Mouse (Mus musculus) intestine, embryonic 14.5 days (tissue): ENCODE measurements around the gene Cyb5d1. TPM values are rescaled to one million over a fixed set of nuclear protein-coding genes. Genes with fewer than 3 reads are reported as not detected.

Experiments
- ATAC-seq: fragments of 200-750 bp; cut with Nextera tagmentation; replicated peaks from 2 replicates; pipeline ENCODE4 v1.8.0; 2017; ENCODE audit warnings: low read depth, moderate number of reproducible peaks, moderate TSS enrichment, moderate library complexity; ENCODE audit not compliant: low FRiP score, low TSS enrichment
- DNase-seq: peaks from one replicate; pipeline ENCODE4 v3.0.0-alpha.2; 2018; ENCODE audit warnings: low spot score
- H3K27ac ChIP-seq: fragments of 300-500 bp; sonication (generic); 2 replicates; pipeline ENCODE4 v1.5.1; 2014; ENCODE audit warnings: low read depth, mild to moderate bottlenecking, control low read depth
- H3K27me3 ChIP-seq: fragments of 300-500 bp; sonication (generic); replicated peaks from 2 replicates; pipeline ENCODE4 v1.6.1; 2014; ENCODE audit warnings: low read length, control low read depth; ENCODE audit not compliant: control insufficient read depth, insufficient read depth
- H3K36me3 ChIP-seq: fragments of 300-500 bp; sonication (generic); 2 replicates; pipeline ENCODE4 v1.6.1; 2014; ENCODE audit warnings: low read length, control low read depth; ENCODE audit not compliant: control insufficient read depth, insufficient read depth
- H3K4me1 ChIP-seq: fragments of 300-500 bp; sonication (generic); replicated peaks from 2 replicates; pipeline ENCODE4 v1.6.1; 2014; ENCODE audit warnings: low read length, control low read depth, mixed read lengths; ENCODE audit not compliant: control insufficient read depth, insufficient read depth
- H3K4me2 ChIP-seq: fragments of 300-500 bp; sonication (generic); 2 replicates; pipeline ENCODE4 v1.6.1; 2014; ENCODE audit warnings: low read length
- H3K4me3 ChIP-seq: fragments of 300-500 bp; sonication (generic); 2 replicates; pipeline ENCODE4 v1.5.1; 2014; ENCODE audit warnings: low read depth, low read length, control low read depth, mixed read lengths
- H3K9ac ChIP-seq: fragments of 300-500 bp; sonication (generic); 2 replicates; pipeline ENCODE4 v1.6.1; 2014; ENCODE audit warnings: mild to moderate bottlenecking, low read length
- H3K9me3 ChIP-seq: fragments of 300-500 bp; sonication (generic); 2 replicates; pipeline ENCODE4 v1.6.1; 2016; ENCODE audit warnings: low read length, control low read depth; ENCODE audit not compliant: control insufficient read depth
- WGBS: fragments of 180-500 bp; shearing (Covaris S2); extraction: QIAGEN DNeasy Blood & Tissue Kit; methylation state at CpG from one replicate; pipeline ENCODE4 v1.1.7; 2014; 5-methylcytosine and 5-hydroxymethylcytosine counted together
- polyA plus RNA-seq: library from polyadenylated mRNA; unstranded; fragments of >200 nt; fragmentation: Nextera tagmentation; extraction: Ambion mirVana; gene quantifications from 2 replicates; pipeline ENCODE4 v1.2.1, GENCODE M21; 2014

The Cyb5d1 gene
- polyA plus RNA-seq, 1 experiment from 2014 or later = 23.8 TPM

- H3K4me1 ChIP-seq = peaks cover 32% of the 10 kb centered on the region
- ATAC-seq = peak; percentile 61
- peaks cover 58% of the 10 kb centered on the region for H3K36me3 ChIP-seq
Measured at GRCm38 (mm10) chr11:69408541-69409377, 13.3 kb upstream of the Cyb5d1 start.

DNA sequence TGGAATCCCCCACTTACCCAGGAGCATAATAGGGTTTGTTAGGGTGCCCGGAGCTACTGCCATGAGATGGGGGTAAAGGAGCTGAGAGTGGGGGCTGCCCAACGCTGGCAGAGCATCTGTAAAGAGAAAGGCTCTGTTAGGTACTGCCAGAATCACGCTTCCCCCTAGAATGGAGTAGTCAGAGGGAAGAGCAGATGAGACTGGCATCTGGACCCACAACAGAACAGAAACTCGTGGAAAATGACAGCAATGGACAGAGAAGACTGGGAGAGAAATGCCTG is 12.2 kb upstream of the Cyb5d1 start:
- no peak overlapping the region for H3K27ac ChIP-seq
- peak overlapping the region; percentile 8; the same call in 1 of the 2 replicates for H3K9ac ChIP-seq
- WGBS = 83% methylated on average over 4 of the region's 4 CpGs
- H3K4me1 ChIP-seq = peaks cover 21% of the 10 kb centered on the region
- H3K4me3 ChIP-seq = no peak overlapping the region
- peaks cover 58% of the 10 kb centered on the region for H3K36me3 ChIP-seq
- H3K4me2 ChIP-seq = no peak overlapping the region; the same call in 1 of the 2 replicates
- ATAC-seq (no peak), DNase-seq (no peak)
- H3K9me3 ChIP-seq = no peaks in the 10 kb centered on the region
- H3K27me3 ChIP-seq = no peaks in the 10 kb centered on the region

More at GRCm38 (mm10) chr11:69408541-69409377, 13.3 kb upstream of the Cyb5d1 start:
- under 1% methylated on average over 33 of the region's 33 CpGs for WGBS
- Histone ChIP-seq H3K27me3 (no peaks in the 10 kb centered on the region), H3K4me3 (peak overlapping the region; percentile 68), H3K27ac (peak overlapping the region; percentile 98), H3K9me3 (no peaks in the 10 kb centered on the region), H3K4me2 (peak overlapping the region; percentile 85), H3K9ac (peak overlapping the region; percentile 77)
- peak; percentile 90 for DNase-seq

DNA sequence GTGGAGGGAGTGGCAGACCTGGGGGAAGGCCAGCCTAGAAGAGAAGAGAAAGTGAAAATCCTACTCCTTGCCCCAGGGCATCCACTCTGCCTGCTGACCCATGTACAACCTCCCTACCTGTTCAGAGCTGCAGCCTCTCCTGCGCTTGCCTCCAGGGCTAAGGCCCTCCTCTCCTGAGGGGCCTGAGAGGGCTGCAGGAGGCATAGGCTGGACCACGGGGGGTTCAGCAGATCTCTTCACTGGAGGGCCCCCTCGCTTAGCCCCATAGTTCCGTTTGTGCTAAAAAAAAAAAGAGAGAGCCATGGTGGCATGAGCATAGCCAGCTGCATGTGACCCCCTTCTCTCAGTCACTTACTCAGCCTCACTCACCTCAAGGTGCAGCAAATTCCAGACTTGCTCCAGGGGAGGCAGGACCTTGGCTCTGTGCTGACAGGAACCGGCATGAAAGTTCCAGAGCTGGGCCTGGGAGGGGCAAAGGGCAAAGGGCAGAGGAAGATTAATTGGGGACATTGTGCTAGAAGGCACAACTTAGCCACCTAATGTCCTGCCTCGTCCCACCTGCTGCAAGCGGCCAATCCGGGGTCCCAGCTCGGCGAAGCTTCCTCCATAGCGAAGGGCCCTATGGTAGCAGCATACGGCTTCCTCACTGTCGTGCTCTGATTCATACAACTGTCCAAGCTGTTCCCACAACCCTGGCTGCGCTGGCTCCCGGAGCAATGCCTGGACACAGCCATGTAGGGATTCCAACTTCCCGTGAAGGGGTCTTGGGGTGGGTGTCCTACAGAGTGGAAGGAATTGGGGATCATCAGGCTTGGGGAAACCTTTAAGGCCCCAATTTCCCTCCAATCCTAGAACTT is 11.7 kb upstream of the Cyb5d1 start:
- Histone ChIP-seq H3K4me3 (no peak overlapping the region), H3K27ac (no peak overlapping the region), H3K4me2 (no peak overlapping the region), H3K9me3 (no peaks in the 10 kb centered on the region), H3K4me1 (peaks cover 17% of the 10 kb centered on the region), H3K27me3 (no peaks in the 10 kb centered on the region), H3K36me3 (peaks cover 60% of the 10 kb centered on the region), H3K9ac (no peak overlapping the region)
- WGBS = 90% methylated on average over 15 of the region's 16 CpGs
- DNase-seq (no peak), ATAC-seq (no peak)

DNA sequence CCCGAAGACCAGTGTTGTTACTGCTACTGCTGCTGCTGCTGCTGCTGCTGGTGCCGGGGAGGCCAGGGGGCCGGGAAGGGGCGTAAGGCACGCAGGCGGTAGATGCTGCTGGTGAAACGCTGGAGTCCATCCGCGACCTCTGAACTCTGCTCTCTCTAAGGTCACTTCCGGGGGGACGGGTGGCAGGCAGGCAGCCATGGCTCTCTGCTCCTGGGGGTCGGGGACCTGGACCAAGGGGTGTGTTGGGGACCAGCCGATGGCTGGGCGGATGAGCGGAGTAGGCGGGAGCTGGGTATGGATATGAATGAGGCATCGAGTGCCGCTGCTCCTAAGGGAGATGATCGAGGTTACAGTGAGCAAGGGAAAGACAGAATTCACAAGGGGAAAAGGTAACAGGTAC is 10.9 kb upstream of the Cyb5d1 start:
- H3K27me3 ChIP-seq = no peaks in the 10 kb centered on the region
- ATAC-seq (no peak), DNase-seq (no peak)
- H3K9me3 ChIP-seq = no peaks in the 10 kb centered on the region
- no peak overlapping the region for H3K9ac ChIP-seq
- peaks cover 69% of the 10 kb centered on the region for H3K36me3 ChIP-seq
- H3K27ac ChIP-seq = no peak overlapping the region
- peaks cover 12% of the 10 kb centered on the region for H3K4me1 ChIP-seq
- no peak overlapping the region for H3K4me2 ChIP-seq
- H3K4me3 ChIP-seq = no peak overlapping the region
- WGBS = 84% methylated on average over 19 of the region's 19 CpGs

DNA sequence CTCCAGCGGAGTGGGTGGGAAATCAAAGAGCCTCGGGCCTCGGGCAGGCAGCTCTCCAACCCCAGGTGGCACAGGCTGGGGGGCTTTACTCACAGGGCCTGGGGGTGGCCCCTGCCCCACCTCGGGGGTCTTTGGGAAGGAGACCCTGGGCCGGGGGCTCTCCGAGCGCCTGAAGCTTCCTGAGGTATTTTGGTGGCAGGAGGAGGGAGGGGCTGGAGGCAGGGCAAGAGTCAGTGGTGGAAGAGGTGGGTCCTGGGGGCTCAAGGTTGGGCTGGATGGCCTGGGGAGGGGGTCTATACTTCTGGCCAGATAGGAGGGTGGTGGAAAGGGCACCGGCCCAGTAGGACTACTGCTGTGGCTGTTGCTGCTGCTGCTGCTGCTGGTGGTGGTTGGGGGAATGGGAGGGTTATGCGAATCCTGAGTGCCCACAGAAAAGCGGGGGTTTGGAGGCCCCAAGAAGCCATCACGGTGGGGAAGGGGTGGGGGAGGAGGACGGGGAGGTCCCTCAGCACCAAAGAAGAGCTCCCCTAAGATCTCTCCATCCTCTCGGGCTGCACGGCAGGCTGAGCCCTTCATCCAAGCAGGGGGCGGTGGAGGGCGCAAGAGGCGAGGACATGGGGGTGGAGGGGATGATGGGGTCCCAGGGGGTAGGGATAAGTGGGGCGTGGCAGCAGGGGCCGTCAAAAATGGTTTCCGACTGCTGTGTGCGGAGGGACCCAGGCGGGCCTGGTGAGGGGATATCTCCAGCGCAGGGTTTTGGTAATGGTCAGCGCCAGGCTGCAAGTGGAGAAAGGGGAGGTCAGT is 10.2 kb upstream of the Cyb5d1 start:
- 91% methylated on average over 24 of the region's 24 CpGs for WGBS
- Histone ChIP-seq H3K4me1 (peaks cover 12% of the 10 kb centered on the region), H3K27ac (no peak overlapping the region), H3K9ac (no peak overlapping the region), H3K4me3 (no peak overlapping the region), H3K4me2 (no peak overlapping the region), H3K27me3 (no peaks in the 10 kb centered on the region), H3K36me3 (peaks cover 75% of the 10 kb centered on the region), H3K9me3 (no peaks in the 10 kb centered on the region)
- ATAC-seq = no peak
- DNase-seq = no peak

GRCm38 (mm10) chr11:69404595-69405396 is 9.4 kb upstream of the Cyb5d1 start:
- DNase-seq (no peak), ATAC-seq (no peak)
- H3K4me1 ChIP-seq = peaks cover 14% of the 10 kb centered on the region
- H3K4me2 ChIP-seq = no peak overlapping the region
- no peak overlapping the region for H3K9ac ChIP-seq
- H3K9me3 ChIP-seq = no peaks in the 10 kb centered on the region
- peaks cover 83% of the 10 kb centered on the region for H3K36me3 ChIP-seq
- H3K27ac ChIP-seq = no peak overlapping the region
- WGBS = 95% methylated on average over 24 of the region's 24 CpGs
- H3K4me3 ChIP-seq = no peak overlapping the region
- no peaks in the 10 kb centered on the region for H3K27me3 ChIP-seq

- Histone ChIP-seq H3K9ac (no peak overlapping the region), H3K4me2 (no peak overlapping the region), H3K36me3 (peaks cover 89% of the 10 kb centered on the region), H3K9me3 (no peaks in the 10 kb centered on the region), H3K4me3 (no peak overlapping the region), H3K4me1 (peaks cover 17% of the 10 kb centered on the region), H3K27me3 (no peaks in the 10 kb centered on the region), H3K27ac (no peak overlapping the region)
- ATAC-seq (no peak), DNase-seq (no peak)
- whole genome bisulfite sequencing = 92% methylated on average over 38 of the region's 38 CpGs
Measured at GRCm38 (mm10) chr11:69403691-69404594, 8.5 kb upstream of the Cyb5d1 start.
